Mouse (Mus musculus) thymus, postnatal 14 days (tissue): ENCODE results near the gene Timp3.

Source experiments
- DNase-seq: peaks from one replicate; pipeline ENCODE4 v3.0.0; 2021

The Timp3 gene

DNA sequence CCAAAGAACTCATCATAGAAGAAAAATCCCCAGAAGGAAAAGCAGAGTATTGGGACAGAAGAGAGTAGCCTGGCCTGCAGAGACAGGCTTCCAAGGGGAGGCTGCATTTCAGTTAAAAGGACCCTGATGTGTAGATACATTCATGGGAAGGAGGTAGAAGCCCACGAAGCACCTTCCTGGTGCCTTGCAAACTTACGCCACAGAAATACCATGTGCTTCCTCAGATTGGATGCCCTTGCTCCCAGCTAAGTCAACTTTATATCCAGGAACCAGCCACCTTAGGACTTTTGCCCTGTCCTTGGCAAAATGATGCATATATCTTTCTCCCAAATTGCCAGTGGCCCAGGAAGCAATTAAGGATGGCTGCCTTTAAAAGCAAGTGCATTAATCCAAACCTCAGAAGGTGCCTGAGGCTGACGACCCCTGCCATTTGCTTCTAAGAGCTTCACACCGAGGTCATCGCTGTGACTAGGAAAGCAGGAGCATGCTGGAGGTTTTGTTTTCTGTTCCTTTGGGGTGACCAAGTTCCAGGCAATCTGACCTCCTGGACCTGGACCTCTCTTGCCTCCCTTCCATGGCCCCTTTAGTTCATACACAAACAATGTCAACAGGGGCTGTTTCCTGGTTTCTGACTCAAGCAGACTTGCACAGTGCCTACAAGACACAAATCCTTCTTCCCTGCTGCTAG lies 31.0 kb downstream of the Timp3 start:
- no peak for DNase-seq

DNA sequence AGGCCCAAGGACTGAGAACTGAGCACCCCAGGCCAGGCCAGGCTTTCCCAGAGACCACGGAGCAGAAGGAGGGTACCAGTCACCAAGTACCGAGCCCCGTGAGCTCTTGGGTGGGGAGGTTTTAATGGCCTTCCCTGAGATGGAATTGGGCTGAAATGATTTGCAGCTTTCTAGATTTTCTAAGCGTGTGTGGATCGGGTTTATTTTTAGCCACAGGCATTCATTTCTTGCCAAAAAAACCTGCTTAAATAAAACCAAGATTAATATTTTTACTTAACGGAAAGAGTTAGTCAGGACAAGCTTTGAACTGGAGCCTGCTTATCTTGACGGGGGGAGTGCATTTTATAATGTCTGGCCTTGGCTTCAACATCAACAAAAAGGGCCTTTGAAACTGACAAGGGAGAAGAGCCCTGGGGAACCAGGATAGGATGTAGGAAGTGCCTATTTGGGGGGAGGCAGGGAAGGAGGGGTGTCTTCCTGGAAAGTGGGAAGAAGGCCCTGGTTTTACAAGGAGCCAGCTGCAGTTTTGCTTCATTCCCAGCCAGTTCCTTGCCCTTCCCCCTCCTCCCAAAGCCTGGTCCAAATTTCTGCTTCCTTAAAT lies 31.6 kb downstream of the Timp3 start:
- no peak for DNase-seq

DNA sequence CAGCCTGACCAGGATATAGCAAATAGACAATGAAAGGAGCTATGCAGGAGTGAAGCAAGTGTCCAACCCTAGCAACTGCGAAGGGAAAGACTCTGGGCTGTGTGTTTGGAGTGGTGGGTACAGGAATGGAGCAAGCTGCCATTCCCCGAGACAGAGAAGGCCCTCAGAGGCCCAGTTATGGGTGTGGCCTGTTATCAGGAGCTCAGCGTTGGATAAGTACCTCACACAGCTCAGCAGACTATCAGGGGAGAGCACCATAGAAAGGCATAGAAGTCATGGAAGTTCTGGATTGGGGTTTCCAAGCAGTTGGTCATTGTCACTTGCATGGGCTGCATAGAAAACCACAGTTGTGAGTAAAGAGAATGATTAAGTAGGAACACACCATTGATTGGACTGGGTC lies 32.8 kb downstream of the Timp3 start:
- no peak for DNase-seq

DNA sequence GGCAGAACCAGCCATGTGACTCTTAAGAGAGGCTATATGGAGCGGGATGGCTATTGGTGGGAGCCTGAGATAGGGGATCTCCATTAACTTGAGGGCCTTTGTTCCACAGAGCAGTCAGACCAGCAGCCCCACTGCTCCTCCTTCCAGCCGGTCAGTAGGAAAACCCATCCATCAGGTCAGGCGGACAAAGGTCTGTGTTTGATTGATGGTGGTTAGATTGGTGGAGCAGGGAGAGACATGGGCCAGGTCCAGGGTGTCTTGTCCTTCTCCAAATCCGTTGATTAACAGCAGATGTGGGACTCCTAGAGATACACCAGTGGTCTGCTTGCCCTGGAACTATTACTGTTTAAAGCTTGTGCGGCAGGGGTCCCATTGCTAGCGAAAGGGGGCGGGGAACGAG lies 34.4 kb downstream of the Timp3 start:
- DNase-seq: no peak

DNA sequence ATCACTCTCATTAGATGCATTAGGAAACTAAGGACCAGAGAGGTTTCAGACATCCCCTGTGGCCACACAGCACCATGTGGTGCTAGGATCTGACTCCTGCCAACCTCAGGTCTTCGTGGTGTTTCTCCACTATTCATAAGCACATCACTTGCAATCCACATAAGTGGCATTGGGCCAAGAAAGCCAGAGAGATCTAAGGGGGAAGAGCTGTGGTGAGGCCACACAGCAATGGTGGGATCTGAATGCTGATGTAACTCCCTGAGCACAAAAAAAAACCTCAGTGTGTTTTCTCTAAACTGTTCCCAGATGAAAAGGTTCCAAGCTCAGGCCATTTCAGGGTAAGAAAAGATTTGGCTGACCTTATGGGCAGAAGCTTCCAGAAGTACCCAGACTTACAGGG lies 36.3 kb downstream of the Timp3 start:
- no peak for DNase-seq

DNA sequence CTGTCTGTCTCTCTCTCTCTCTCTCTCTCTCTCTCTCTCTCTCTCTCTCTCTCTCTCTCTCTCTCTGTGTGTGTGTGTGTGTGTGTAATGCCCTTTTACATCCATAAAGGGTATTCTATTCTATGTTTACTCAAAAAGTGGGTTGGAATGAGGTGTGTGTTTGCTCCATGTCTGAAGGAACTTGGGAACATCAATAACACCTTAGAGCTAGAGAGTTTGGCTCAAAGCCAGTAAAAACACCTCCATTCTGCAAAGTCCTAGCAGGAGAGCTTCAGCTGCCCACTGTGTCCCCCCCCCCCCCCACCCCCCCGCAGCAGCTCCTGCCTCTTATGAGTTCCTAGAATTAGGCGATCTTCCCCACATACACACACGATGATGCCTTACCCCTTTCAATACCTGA lies 37.1 kb downstream of the Timp3 start:
- DNase-seq: no peak

DNA sequence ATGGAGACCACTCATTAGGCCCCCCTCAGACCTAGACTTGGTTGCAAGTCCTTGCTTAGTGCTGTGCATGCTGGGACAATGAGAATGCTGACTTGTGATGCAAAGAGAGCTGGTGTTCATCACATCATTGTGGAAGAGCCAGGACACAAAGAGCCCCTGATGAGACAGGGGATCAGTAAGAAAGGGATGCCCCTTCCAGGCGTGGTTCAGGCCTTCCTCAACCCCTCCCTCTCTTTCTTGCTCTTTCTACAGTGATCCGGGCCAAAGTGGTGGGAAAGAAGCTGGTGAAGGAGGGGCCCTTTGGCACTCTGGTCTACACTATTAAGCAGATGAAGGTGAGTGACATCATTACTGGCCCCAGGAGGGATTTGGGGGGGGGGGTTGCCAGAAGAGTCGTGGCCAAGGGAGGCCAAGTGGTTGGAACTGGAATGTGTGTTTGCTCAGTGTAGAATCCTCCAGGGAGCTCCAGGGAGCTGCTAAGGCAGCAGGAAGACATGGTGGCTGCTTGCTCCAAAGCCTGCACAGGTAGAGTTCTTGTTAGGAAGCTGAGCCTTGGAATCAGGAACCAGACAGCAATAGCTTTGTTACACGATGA lies 38.0 kb downstream of the Timp3 start:
- DNase-seq: no peak

DNA sequence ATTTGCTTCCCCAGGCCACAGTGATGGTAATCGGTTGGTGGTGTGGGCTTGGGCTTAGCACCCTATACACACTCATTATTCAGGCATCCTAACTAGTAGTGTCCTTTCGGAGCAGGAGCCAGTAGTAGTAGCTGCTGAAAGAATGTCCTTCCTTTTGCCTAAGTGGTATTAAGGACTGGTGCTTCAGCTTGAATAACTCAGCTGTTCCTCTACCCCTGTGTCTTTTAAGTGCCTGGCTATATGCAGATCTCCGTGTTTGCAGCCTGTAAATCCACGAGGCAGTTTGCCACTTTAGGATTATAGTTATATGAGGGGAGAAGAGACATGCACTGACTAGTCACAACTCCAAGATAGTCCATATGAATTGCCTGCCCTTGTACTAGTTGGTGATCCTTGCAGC lies 38.9 kb downstream of the Timp3 start:
- no peak for DNase-seq

DNA sequence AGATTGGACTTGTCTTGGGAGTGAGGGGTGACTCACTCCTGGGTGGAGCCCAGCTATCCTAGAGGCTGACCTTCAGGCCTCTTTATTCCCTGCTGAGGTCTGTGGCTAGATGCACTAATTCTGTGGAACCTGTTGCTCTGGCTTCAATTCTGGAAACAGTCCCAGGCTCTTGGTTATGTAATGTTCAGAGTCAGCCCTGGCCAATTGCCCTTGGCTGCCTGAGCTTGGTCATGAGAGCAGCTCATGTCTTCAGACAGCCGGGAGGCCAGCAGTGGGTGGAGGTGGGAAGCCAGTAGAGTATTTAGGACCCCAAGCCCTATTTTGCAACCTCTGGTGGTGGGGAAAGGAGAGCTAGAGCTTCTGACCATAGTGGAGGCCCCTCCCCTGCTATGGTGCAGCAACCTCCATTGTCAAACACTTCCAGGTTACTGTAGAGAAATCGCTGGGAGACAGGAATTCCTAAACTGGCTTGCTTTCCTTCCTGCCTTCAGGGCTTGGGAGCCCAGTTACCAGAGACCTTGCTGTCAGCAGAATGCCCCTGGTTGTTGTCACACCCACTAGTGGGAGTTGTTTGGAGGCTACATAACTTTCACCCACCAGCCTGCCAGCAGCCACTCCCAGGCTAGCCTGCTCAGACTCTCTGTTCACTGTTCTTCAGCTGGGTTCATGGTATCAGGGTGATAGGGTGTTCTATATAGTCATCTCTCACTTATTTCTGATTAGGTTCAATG lies 39.6 kb downstream of the Timp3 start:
- no peak for DNase-seq

DNA sequence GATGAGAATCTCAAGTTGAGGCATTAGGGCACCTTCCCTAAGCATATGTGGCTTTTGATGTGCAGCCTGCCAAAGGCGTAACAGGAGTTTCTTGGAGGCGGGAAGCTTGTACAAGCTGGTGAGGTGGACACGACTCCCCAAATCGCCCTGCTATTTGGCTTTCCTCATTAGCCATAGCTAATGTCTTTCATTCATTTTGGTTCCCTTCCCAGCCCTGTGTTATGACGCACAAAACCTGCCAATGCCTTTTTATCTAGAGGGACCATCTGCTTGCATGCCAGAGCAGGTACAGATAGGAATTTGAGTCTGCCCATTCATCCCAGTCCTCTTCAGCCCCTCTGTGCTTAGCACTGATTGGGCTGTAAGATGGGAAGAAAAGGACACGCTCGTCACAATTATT lies 40.2 kb downstream of the Timp3 start:
- DNase-seq: no peak

DNA sequence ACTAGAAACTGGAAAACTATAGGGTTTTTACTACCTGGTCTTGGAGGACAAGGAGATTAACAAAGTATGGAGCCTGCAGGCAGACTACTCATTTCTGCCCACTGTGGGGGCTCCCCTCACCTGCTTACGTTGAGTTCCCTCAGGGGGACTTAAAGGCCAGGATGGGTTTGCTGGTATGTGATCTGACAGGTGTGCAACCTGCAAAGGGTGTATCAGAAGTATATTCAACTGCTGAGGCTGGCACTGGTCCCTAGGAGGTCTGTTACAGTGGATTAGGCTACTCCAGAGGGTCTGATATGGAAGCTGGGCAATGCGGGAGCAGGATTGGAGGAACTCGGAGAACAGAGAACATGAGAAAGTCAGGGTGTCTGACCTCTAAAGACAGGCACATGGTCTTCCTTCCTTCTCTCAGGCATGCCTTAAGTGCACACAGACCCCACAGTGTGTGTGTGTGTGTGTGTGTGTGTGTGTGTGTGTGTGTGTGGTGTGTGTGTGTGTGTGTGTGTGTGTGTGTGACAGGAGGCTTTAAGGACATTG lies 40.9 kb downstream of the Timp3 start:
- no peak for DNase-seq

DNA sequence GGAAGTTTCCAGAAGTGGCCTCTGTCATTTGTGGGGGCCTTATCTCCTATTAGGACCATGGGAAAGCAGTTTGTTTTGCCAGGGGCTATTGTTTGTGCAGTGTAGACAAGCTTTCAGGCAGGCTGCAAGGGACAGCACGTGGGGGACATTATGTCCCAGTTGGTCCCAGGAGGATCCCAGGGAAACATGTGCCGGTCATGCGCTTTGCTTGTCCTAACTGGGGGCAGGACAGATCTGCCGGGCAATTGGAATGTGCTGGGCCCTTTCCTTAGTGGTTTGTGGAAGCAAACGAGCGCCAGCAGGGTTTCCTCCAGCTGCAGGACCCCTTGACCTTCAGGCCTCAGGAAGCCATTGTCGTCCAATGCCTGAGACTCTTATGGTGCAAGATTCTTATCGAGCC lies 41.4 kb downstream of the Timp3 start:
- DNase-seq: no peak

DNA sequence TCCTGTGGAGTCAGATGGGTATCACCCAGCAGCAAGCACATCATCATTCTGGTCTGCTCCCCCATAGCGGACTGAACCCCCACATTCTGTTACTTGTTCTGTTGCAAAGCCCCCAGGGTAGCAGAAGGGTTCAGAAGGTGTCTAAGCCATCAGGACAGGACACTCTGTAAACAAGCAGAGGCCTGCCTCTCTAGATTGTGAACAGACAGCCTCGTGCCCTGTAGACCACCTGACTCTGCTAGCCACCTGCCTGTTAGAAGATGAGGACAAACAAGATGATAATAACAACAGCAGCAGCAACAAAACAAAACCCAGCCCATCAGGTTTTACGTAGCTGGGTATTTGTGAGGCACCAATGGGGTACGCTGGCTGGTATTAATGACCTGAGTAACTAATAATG lies 42.0 kb downstream of the Timp3 start:
- DNase-seq: no peak

DNA sequence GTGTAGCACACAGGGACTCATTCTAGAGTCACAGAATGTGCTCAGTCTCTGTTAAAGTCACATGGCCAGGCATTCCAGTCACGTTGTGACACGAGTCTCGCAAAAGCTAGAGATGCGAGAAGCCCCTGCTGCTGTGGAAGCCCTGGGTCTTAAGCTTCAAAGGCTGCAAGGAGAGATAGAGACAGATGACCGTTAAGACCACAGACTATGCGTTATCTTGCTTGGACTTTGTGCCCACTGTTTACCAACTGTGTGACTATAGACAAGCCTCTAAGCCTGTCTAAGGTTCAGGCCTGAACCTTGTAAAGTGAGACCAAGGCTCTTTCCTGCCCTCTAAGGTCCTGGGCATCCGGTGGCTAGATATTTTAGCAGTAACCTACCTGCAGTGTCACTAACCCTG lies 42.5 kb downstream of the Timp3 start:
- no peak for DNase-seq

DNA sequence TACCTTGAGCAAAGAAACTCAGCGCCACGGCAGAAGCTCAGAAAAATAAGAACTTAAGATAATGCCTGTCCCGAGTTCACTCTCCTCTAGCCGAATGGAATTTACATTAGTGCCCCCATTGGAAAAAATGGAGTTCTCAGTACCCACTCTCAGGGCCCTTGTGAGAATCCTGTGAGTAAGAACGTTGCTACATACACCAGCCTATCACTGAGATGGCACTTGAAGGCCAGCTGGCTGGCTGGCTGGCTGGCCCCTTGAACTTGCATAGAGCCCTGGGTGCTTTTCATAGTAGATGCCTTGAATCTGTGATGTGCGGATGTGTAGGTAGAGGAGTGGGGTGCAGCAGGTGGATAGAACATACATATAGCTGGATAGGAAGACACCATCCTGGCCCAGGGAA lies 43.2 kb downstream of the Timp3 start:
- no peak for DNase-seq

DNA sequence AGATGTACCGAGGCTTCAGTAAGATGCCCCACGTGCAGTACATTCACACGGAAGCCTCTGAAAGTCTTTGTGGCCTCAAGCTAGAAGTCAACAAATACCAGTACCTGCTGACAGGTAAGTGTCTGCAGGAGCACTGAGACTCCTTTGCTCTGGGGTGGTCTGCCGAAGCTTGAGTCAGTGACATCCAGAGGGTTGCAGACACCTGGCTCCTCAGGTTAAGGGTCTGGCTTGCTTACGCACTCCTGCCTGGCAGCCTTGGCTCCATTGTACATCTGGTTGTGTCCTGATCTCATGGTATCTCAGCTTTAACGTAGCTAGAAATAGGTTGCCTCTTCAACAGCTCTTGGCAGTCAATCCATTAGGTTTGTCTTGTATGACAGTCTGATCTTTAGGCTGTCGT lies 43.8 kb downstream of the Timp3 start:
- DNase-seq: no peak

DNA sequence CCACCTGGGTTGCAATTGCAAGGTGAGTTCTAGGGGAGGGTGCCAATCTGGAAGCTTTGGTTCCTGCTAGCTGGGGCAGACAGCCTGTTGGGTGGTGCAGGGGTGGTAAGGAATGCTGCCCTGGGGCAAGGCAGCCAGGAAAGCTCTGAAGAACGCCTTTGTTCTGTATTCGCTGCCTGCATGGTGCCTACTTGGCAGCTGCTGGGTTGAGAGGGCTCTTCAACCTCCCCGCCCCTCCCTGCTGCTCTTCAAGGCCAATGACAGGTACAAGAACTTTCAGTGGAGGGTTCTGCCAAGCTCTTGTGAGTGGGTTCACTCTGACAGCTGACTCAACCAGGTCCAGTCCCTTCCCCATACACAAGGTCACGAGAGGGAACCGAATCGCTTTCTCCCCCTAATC lies 44.5 kb downstream of the Timp3 start:
- DNase-seq: no peak

DNA sequence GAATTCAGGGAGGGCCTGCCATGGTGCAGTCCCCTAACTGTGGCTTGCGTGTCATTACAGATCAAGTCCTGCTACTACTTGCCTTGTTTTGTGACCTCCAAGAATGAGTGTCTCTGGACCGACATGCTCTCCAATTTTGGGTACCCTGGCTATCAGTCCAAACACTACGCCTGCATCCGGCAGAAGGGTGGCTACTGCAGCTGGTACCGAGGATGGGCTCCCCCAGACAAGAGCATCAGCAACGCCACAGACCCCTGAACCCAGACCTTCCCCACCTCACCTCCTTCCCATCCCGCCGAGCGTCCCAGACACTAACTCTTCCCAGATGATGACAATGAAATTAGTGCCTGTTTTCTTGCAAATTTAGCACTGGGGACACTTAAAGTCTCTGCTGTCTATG lies 45.5 kb downstream of the Timp3 start:
- no peak for DNase-seq

DNA sequence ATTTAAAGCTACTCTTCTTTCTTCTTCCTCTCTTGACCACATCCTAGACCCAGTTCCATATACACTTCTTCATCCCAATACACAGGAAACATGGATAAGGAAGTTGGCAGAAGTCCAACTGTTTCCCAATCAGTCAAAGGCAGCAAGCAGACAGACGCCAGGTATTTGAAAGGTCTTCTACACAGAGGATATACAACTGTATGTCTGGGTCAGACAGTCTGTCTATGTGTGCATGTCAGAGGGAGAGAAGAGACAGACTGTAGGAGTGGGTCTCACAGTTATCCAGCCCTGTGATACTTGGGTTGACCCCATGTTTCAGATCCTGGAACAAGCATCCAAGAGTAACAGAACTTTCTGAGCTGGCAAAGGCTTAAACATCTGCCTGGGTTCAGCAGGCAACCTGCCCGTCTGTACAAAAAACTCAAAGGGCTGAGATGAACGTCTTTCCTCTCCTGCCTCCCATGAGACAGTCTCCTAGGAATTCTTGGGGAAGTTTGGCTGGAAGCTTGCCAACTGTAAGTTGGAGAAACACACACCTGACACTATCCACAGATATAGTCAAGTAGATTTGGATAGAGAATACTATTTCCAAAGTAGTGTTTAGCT lies 46.2 kb downstream of the Timp3 start:
- no peak for DNase-seq

DNA sequence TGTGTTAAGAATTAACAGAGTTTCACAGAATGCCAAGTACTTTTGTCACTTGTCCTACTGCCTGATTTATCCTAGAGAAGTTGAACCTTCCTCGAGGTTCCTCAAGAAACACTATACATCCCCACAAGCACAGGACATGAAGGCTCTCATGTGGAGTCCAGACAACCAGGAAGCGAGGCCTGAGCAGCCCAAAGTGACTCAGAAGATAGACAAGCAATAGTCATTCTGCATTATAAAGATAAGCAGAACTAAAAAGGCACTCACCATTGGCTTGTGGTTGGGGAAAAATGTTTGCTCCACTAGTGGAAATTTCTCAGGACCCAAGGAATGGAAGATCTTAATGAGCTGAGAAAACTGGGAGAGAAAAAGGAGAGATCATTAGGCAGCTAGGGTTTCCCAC lies 51.1 kb downstream of the Timp3 start:
- DNase-seq: no peak

DNA sequence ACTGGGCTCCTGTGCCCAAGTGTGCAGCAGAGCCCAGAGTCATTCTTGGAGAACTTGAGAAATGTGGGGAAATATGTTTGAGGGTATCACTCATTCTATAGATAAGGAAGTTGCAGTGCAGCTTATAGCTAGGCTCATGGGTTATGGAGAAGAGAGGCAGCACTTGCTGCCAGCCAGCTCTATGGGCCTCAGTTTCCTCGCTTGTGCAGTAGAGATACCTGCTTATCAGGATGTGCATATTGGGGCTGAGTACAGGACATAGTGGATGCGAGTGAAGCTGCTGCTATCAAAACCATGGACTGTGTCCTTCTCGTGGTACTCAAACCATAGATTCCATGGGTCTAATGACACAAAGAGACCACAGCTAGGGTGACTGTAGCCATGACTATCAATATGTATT lies 52.3 kb downstream of the Timp3 start:
- no peak for DNase-seq

DNA sequence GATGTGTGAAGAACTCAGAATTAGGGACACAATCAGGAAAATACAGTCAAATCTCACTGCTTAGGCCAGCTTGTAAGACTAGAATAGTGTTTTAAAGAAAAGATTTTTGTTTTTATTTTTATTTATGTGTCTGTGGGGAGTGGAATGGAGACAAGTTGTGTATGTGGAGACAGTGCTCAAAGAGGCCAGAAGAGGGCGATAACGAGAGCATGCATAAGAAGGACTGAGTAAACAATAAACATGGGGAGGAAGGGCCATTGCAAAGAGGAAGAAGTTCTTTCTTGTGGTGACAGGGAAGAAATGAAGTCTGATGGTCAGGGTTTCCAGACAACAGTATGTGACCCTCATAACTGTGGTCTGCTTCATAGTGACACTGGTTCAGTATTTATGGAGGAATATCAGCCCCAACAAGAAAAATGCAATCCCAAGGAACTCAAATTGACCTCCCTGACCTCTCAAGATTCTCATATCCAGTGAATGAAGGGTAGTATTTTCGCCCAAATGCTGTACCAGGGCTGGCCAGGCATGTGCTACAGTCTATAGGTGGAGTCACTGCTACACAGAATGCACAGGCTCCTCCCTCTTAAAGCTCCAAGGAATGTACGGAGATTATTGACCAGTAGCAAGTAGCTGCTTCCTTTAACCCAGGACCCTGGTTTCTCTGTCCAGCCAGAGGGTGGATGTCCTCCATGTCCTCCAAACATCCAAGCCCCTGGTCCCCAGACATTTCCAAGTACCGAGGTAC lies 56.8 kb downstream of the Timp3 start:
- peak; percentile 28 for DNase-seq
